Mouse (Mus musculus) neutrophil, adult 5-6 weeks (primary cell): Measurements from ENCODE around the gene Unc79. TPM values are rescaled to one million over a fixed set of nuclear protein-coding genes. Genes with fewer than 3 reads are reported as not detected.

ENCODE experiments used
- ATAC-seq: fragments of 151-379, 151-347 bp; 2 replicates; pipeline ENCODE4 v1.8.0; 2017; ENCODE audit warnings: mild to moderate bottlenecking, moderate TSS enrichment; ENCODE audit not compliant: insufficient number of reproducible peaks, poor library complexity, low FRiP score, severe bottlenecking; ENCODE audit errors: extremely low read depth
- total RNA-seq: library from RNA; stranded (forward); fragments of 200-1000 nt; gene quantifications from 2 replicates; pipeline ENCODE4 v1.2.3, GENCODE M21; 2017

The Unc79 gene
- total RNA-seq, 1 experiment from 2014 or later = 0.12 TPM

DNA sequence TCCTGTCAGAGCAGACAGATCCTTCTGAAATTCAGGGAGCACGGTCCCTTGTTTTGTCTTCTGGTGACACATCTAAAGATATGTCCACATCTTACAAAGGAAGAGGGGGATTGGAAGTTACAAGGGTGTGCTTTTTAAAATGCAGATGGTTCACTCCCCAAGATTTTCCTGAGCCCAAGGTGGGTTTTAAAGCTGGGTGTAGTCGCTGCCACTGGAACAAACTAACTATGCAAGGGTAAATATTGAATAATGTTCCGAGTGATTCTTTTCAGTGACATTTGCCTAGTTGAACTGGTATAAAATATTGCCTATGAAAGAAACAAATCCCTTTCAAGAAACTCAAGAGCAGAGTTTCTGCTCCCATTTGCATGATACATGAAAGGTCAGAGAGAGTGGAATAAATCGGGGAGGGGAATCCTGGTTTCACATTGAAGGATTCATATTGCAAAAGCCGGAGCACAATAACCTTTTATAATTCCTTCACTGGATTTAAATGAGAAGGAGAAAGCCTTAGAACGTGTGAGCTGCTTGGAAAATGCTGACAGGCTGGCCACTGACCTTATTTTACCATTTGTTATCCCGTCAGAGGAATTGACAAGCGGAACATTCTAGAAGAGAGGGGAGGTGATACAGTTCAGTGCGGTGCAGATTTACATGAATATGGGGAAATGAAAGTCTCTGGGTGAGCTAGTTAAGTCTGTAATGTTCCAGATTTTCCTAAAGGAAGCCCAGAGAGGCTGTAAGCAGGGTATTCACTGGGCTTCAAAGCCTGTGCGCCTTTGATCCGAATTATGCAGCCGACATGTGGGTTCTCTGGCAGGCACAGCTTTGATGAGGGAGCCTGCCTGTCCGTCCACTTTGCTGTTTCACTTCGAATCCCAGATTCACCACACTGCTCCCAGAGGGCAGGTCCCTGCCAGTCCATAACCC lies 215.7 kb downstream of the Unc79 start:
- no peak for ATAC-seq

DNA sequence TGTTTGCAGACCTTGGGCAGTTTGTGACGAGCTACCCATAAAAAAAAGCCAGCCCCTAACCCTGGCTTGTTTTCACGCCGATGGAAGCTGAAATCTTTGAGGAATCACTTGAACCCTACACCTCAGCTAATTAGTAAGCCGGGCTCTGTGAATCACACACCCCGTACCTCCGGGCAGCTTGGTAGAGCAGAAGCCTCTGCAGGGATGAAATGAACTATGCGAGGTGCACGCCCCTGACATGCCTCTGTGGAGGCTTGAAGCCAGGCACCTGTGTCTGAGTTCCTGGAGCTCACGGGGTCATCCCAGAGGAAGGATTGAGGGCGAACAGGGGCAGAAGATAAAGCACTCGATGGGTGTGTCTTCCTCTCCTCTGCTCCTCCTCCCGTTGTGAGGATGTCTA lies 220.2 kb downstream of the Unc79 start:
- no peak for ATAC-seq

DNA sequence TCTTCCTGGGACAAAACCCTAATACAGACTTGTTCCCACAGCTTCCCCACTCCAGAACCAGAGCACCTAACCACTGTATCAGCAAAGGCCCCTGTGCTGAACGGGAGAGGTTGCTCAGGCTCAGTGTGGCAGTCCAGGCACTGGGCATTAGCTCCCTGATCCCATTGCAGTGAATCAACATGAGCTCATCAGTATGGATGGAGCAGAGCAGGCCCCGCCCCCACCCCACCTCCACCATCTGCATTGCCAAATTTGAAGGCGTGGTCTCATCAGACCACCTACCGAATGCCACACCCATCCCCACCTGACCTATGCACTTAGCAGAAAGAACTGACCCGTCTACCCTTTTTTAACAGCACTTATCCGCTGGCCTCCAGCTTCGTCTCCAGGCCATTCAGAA lies 234.4 kb downstream of the Unc79 start:
- ATAC-seq = no peak

DNA sequence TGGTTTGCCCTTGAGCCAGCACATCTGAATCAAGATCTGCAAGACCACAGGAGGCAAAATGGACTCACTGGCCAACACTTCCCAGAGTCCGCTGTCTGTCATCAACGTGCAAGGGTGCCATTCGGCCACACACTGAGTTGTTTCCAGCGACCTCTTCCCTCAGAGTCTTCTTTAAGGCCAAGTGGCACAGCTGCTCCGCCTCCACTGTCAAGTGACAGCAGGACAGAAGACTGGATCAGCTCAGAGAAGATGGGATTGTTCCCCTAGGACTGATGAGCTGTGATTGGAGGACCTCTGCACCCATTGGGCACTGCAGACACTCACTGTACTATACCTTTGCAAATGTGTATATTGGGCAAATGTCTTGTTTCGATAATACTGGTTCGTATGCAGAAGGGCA lies 238.4 kb downstream of the Unc79 start:
- ATAC-seq = no peak

DNA sequence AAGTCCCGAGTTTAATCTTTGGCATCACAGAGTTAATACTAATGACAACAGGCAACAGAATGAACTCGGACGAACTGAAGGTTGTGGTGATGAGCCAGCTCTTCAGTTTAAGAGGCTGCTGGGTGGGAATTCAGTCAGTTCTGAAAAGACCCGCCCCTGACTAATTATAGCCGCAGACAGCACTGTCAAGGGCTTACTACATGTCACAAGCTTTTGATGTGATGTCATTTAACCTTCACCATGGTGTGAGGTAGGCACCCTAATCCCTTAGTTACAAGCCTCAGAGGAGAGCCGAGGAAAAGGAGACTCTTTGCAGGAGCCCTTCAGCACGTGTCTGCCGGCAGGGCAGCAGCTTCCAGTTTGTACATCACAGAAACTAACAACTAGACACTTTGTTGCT lies 239.6 kb downstream of the Unc79 start:
- no peak for ATAC-seq

DNA sequence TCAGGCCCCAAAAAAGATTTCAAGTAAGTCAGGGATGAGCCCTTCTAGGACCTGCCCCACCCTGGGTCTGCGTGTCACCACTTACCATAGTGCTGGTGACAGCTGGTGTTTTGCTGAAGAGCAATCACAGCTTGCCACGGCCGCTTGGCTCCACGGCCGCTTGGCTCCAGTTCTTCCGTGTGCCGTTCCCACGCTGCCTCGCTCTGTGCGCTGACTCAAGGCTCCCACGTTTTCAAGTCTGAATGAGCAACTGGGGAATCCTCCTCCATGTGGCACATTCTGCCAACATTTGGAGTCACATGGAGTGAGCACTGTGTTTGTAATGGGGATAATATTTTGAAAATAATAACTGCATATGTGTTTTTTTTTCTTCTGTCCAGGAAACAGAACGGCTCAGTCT lies 241.1 kb downstream of the Unc79 start:
- no peak for ATAC-seq

DNA sequence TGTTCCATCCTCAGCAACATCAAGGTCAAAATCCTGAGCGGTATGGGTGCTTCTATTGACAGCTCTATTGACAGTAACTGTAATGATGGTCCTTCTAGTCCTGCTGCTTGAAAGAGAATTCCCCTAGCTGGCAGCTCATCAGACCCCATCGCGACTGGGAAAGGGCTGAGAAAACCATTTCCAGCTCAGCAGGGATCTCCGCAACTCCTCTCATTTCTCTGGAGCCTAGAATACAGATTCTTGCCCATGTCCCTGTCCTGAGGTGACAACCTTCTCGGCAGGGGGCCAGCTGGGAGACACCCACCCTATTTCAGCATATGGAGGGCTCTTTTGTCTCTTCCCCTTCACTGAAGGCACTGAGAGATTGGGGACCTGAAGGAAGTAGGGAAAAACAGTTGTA lies 244.3 kb downstream of the Unc79 start:
- no peak for ATAC-seq

DNA sequence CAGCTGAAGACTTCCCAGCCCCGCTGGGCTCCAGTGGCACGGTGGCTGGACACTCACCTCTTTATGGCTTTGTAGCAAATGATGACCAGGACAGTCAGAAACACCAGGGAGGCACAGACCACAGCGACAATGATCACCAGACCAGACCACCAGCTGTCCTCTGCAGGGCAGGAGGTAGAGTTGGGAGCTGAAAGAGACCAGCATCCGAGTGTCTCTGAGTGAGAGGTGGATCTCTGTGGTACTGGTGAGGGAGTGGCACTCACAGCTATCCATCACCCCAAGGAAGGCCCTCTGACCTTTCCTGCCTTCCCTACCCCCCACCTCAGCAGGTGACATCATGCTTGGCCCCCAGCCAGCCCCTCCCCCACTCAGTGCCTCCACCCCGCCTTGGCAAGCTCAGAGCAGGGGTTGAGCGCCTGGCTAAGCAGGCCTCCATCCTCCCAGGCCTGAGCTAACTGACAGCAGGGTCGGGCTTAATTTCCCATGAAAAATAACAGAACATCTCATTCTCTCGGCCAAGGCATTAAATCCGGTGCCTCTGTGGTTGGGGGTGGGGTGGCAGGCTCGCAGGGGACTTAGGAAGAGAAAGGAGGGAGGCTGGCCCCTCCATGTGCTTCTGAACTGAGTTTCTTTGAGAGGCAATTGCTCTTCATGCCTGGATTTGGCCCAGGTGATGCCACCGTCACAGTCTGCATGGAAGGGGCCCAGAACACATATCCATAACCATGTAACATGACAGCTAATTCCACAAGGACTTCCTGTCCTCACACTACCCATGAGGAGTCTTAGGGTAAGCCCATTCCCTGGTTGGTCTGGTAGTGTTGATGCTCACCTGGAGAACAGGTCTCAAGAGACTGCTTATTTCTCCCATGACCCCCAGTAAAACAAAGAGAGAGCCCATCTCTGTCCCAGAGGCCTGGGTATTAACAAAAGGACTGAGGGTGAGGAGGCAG lies 254.2 kb downstream of the Unc79 start:
- no peak for ATAC-seq

DNA sequence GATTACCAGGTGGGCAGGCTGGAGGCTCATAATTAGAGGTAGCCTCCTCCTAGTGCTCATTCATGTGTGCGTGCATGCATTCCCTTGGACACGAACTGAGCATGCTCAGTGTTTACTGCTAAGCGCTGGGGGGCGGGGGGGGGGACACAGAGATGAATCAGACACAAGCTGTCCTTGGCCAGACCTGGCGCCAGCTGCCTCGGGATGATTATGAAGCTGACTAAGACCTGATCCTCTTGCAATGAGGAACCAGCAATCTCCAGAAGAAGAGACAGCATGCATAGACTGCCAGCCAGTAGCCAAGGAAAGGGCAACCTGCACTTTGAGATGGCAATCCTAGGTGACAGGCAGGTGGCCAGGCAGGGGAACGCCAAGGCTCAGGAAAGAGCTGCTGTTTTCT lies 256.9 kb downstream of the Unc79 start:
- no peak for ATAC-seq

DNA sequence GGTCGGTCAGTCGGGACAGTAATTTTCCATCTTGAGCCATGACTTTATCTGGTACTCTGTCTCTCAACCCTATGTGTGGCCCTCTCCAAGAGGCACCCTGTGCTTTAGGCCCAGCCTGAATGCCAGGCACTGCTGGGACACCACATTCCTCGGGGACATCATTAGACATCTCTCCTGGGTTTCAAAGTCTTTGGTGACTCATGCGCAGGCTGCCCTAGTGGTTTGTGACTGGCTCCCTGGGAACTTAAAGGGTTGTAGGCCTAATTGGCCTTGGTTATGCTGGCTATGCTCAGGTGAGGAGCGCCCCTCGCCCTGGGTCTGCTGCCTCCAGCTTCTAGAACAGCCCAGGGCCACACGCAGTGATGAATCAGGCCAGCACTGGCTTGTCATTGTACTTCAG lies 260.9 kb downstream of the Unc79 start:
- no peak for ATAC-seq

DNA sequence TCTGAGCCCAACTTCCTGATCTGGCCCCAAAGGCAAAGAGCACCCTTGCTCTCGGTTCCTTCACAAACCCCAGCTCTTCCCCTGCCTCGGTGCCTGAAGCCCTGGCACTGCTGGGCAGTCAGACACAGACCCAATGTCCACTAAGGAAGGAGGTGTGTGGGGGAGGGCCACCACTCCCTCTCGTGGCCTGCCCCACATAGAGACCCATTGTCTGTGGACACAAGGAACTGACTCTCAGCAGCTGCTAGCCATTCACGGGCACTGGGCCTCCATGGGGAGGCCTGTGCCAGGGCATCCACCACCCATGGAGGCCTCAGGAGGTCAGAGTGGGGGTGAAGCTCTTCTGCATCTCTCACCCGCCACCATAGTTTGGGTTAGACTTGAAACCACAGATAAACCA lies 262.4 kb downstream of the Unc79 start:
- ATAC-seq = no peak

DNA sequence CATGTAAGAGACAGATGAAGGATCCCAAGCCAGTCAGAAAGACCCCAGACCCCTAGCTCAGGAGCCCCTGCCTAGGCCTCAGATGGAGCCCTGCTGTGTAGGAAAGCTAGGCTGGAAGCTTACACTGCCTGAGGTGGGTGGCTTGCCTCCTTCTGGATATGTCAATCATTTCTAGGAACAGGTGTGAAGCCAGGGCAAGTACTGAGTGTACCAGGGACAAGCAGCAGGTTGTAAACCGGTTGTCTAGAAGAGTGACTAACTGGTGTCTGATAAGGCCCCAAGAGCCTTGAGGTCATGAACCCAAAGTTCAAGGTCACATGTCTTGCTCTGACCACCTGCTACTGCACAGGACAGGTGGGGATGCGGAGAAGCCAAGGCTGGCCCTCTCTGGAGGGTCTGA lies 264.9 kb downstream of the Unc79 start:
- no peak for ATAC-seq

DNA sequence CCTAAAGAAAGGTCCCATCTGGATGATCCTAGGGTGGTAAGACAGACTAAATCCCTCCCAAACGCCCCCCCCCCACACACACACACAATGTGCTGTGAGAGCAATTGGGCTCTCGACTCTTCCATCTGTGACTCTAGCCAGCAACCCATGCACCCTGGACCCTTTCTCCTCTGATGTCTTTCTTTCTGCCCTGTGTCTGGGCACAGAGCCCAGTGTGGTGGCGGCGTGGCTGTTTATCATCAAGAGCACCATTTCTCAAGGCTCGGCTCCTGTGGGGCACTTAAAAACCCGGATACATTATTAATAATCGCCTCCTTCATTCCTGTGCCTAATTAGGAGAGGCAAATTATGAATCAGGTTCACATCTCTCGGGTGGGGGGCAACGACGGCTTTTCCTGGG lies 265.6 kb downstream of the Unc79 start:
- no peak for ATAC-seq

DNA sequence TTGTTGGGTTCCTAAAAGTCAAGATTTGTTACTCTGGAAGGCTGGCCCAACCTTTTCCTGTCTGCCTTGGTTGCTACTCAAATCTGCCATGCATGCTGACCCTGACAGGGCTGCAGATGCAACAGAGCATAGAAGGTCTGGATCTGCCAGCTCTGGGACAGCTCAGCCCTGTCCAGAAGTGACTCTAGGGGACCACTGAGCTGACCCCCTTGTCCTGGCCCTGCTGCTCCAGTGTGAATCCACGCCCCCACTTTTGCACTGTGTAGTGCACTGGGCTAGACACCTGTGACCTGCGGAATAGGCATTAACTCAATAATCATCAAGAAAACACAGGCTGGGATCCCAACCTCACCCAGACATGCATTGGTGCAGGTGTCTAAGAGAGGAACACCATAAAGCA lies 266.1 kb downstream of the Unc79 start:
- no peak for ATAC-seq

DNA sequence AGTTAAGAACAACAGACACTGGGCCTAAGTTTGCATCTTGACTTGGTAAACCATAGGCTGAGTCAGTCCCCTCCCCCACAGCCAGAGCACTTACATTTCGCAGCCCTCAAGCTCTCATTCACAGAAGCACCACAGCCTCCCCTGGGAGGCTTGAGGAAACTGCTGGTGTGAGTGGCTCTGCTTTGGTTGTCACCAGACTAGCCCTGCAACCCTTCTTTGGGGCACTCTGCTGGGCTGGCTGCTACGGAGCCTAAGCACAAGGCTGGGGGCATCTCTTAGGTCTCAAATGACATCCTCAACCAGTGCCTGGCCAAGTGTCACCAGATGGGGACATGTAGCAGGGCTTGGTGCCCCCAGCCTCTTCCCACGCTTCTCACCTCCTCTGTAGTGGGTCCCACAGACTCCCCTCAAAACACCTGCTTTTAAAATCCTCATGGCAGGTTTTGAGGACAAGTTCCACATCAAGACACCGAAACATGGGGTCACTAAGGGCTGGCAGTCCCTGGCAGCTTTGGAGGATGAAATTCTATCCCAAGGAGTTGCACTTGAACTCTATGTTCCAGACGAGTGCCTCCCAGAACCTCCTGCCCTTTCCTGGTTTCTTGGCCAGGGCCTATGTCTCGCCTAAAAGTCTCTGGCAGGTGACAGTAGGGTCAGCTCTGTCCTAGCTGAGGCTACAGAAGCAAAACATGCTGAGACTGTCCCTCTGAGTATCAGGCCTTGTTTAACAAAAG lies 267.4 kb downstream of the Unc79 start:
- no peak for ATAC-seq

DNA sequence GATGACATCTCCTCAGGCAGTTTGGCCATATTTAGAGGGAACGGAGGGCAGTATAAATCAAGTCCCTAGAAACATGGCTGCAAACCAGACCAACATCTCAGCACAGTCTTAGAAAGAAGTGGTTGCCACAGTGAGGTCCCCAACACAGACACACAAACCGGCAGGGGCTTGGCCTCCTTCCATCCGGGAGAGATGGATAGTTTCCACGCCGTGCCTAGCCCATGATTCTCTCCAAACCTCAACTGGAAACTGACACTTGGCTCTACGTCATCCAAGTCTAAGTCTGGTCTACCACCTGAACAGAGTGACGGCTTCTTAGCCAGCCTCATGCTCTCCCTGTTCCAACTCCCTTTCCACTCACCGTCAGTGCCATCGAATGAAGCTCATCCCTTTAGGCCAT lies 275.0 kb downstream of the Unc79 start:
- ATAC-seq = no peak

DNA sequence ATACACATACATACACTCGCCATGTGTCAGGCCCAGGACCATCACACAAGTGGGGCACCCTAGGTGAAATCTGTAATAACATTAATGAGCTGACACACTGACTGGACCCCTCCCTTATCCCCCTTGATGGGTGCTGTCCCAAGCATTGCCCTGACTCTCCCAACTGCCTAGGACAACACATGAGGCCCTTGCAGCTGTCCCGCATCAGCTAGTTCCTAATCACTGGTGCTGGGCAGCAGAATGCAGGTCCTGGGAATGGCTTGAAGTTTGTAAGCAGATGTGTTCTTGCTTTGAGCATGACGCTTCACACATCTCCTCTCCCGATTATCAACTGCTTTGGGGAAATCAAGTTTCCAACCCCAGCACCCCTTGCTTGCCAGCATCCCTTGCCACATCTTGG lies 277.5 kb downstream of the Unc79 start:
- no peak for ATAC-seq

DNA sequence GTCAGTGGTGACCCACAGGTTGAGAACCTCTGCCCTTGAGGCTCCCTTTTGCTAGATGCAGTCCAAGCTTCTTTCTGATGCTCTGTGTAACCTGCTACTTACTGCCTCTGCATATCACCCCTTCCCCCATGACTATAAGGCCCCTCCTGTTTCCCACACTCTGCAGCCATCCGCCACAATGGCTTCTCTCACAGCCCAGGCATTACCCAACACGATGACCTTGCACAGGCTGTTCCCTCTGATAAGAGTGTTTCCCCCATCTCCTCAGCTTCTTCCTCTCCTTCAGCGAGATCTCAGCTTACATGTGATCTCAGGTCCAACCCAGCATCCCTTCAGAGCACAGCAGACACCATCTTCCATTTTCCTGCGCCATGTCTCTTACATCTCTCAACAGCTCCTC lies 280.4 kb downstream of the Unc79 start:
- no peak for ATAC-seq
